Mouse (Mus musculus): ENCODE results near the gene Ptar1.
A peak's percentile ranks its signal among the peaks of the same experiment; 100 is the strongest.

Gene Ptar1

GRCm38 (mm10) chr19:23758554-23759321, 71.5 kb downstream of the Ptar1 start, which contains the start of gene Apba1:
Gene Apba1 (plus strand): TSS chr19:23758887.
- DNase-seq: no peak

- peak; percentile 58 for DNase-seq
Measured at GRCm38 (mm10) chr19:23759322-23759945, 72.2 kb downstream of the Ptar1 start.

GRCm38 (mm10) chr19:23763371-23763770, 76.1 kb downstream of the Ptar1 start:
- DNase-seq: no peak

- DNase-seq: peak; percentile 73
Measured at GRCm38 (mm10) chr19:23764051-23764450, 76.8 kb downstream of the Ptar1 start.

- no peak for DNase-seq
Measured at GRCm38 (mm10) chr19:23768864-23769263, 81.6 kb downstream of the Ptar1 start.

GRCm38 (mm10) chr19:23770494-23771423, 83.5 kb downstream of the Ptar1 start:
- no peak for DNase-seq

- no peak for DNase-seq
Measured at GRCm38 (mm10) chr19:23771971-23772370, 84.7 kb downstream of the Ptar1 start.

- no peak for DNase-seq
Measured at GRCm38 (mm10) chr19:23775356-23775755, 88.1 kb downstream of the Ptar1 start.

GRCm38 (mm10) chr19:23779130-23779529, 91.9 kb downstream of the Ptar1 start:
- DNase-seq: no peak

- DNase-seq: no peak
Measured at GRCm38 (mm10) chr19:23780105-23780504, 92.9 kb downstream of the Ptar1 start.

Measured in cerebellum, adult 11 months (tissue).